Mouse (Mus musculus): ENCODE data around the gene Fbxl5. TPM values are rescaled to one million over a fixed set of nuclear protein-coding genes. Genes with fewer than 3 reads are reported as not detected.

Gene Fbxl5
- total and polyA plus RNA-seq, 3 experiments = 20.1 to 39.0 (median 32.6) TPM

DNA sequence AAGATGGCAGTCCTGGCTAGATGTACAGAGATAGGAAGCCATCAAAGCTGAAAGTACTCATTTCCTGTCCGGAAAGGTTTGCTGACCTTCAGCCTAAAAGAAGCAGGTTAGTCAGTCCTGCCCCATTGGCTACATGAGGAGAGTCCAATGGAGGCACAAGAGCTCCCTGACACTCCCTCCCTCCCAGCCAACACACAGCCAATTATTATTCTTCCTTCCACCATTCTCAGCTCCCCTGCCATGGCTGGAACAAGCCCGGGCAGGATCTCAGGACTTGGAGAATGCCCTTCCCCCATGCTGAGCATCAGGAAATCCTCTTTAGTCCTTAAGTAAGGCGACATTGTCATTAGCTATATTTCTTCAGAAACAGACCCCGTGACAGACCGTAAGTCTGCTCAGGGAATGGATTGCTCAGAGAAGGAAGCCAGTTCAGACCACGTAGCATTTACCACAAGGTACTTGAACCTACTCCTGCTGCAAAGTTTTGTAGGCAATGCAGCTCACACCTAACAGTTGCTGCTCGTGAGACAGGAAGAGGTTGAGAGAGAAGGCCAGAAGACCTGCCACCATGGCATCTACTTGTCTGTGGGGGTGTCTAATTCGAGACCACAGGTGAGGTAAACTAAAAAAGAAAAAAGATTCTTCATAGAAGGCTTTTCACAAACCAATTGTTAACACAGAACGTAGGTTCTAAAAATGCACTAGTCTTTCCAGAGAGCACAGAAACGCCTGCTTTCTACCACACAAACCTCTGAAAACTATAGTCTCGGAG lies 31.8 kb upstream of the Fbxl5 start:
- H3K79me2 ChIP-seq (replicated peaks; ENCODE audit: control insufficient read depth, insufficient read depth, low read length) = no peaks in the 10 kb centered on the region
- 60% methylated on average over 11 of the region's 11 CpGs for WGBS
- peaks cover 8% of the 10 kb centered on the region for H3K4me1 ChIP-seq (ENCODE audit: control insufficient read depth, insufficient read depth, low read length)
- DNase-seq = no peak
- H3K27me3 ChIP-seq (ENCODE audit: control insufficient read depth, insufficient read depth, low read length) = no peaks in the 10 kb centered on the region
- H3K9ac ChIP-seq (ENCODE audit: low read depth, low read length) = no peak overlapping the region
- no peak overlapping the region for H3K4me3 ChIP-seq
- TF ChIP-seq CTCF (IDR thresholded peaks at IDR 0.05) (no peak), POLR2A (IDR thresholded peaks at IDR 0.05; ENCODE audit: insufficient read depth, low read depth, low read length) (no peak), EP300 (IDR thresholded peaks at IDR 0.05; ENCODE audit: insufficient read depth, low read depth, low read length) (no peak)
- intact Hi-C loops (cut with DNase I) = no loop called here
- peaks cover 14% of the 10 kb centered on the region for H3K36me3 ChIP-seq (ENCODE audit: control insufficient read depth, insufficient read depth, low read length)
- peak overlapping the region; percentile 69 for H3K27ac ChIP-seq

DNA sequence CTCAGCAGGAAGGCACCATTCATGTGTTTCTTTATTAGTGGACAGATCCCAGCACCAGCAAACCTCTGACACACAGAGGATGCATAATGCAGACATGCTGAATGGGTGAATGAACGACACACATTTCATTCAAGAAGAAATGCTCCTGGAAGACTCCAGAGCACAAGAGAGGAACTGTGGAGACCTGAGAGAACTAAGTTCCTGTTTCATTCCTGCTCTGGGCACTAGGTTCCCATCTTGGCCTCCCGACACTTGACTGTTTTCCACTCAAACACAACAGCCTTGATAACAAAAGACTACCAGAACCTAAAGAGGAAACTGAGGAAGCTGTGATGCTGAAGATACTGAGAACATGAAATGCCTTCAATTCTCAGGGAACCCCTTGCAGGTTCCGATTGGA lies 26.8 kb upstream of the Fbxl5 start:
- DNase-seq = no peak
- H3K27ac ChIP-seq = no peak overlapping the region
- WGBS = 82% methylated on average over 3 of the region's 3 CpGs
- no peak overlapping the region for H3K4me3 ChIP-seq
- H3K4me1 ChIP-seq (ENCODE audit: control insufficient read depth, insufficient read depth, low read length) = peaks cover 12% of the 10 kb centered on the region
- intact Hi-C loops (cut with DNase I) = no loop called here
- no peak overlapping the region for H3K9ac ChIP-seq (ENCODE audit: low read depth, low read length)
- H3K27me3 ChIP-seq (ENCODE audit: control insufficient read depth, insufficient read depth, low read length) = no peaks in the 10 kb centered on the region
- H3K79me2 ChIP-seq (replicated peaks; ENCODE audit: control insufficient read depth, insufficient read depth, low read length) = no peaks in the 10 kb centered on the region
- no peaks in the 10 kb centered on the region; the same call in 1 of the 2 replicates for H3K36me3 ChIP-seq (ENCODE audit: control insufficient read depth, insufficient read depth, low read length)
- TF ChIP-seq POLR2A (IDR thresholded peaks at IDR 0.05; ENCODE audit: insufficient read depth, low read depth, low read length) = no peak
- TF ChIP-seq EP300 (IDR thresholded peaks at IDR 0.05; ENCODE audit: insufficient read depth, low read depth, low read length) = no peak
- TF ChIP-seq CTCF (IDR thresholded peaks at IDR 0.05) = no peak

DNA sequence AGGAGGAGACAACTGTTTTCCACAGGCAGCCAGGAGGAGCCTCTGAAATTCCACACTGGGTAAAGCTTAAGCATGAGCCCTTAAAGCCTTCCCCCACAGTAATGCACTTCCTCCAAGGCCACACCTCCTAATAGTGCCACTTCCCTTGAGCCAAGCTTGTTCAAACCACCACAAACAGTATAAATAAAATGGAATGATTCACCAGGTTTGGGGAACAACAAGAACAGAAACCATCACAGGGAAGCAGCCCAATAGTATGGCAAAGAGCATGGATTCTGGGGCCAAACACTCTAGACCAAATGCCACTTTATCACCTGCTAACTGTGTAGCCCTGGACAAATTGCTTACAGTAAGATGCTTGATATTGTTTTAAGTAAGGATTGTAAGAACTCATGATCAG lies 26.1 kb upstream of the Fbxl5 start:
- TF ChIP-seq POLR2A (IDR thresholded peaks at IDR 0.05; ENCODE audit: insufficient read depth, low read depth, low read length) (no peak), CTCF (IDR thresholded peaks at IDR 0.05) (no peak), EP300 (IDR thresholded peaks at IDR 0.05; ENCODE audit: insufficient read depth, low read depth, low read length) (no peak)
- Histone ChIP-seq H3K9ac (ENCODE audit: low read depth, low read length) (no peak overlapping the region), H3K4me3 (no peak overlapping the region), H3K79me2 (replicated peaks; ENCODE audit: control insufficient read depth, insufficient read depth, low read length) (no peaks in the 10 kb centered on the region), H3K27ac (no peak overlapping the region), H3K27me3 (ENCODE audit: control insufficient read depth, insufficient read depth, low read length) (no peaks in the 10 kb centered on the region), H3K36me3 (ENCODE audit: control insufficient read depth, insufficient read depth, low read length) (no peaks in the 10 kb centered on the region; the same call in 1 of the 2 replicates), H3K4me1 (ENCODE audit: control insufficient read depth, insufficient read depth, low read length) (peaks cover 10% of the 10 kb centered on the region)
- intact Hi-C loops (cut with DNase I) = no loop called here
- no peak for DNase-seq

DNA sequence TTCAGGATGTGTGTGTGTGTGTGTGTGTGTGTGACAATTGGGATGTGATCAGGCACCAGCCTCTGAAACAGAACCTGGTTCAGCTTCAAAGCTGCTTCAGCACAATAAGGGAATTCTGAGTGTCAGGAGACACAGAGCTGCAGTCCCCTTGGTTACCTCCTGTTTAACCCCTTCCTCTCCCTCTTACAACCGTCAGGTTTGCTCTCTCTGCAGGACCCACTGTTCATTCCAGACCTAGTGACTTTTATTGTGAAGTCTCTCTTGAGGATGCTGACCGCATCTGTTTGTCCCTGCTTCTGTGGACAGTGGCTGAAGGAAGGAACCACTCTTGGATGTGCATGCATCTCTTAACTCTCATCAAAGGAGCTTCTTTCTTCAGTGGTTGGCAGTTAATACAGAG lies 24.8 kb upstream of the Fbxl5 start:
- TF ChIP-seq POLR2A (IDR thresholded peaks at IDR 0.05; ENCODE audit: insufficient read depth, low read depth, low read length) (no peak), EP300 (IDR thresholded peaks at IDR 0.05; ENCODE audit: insufficient read depth, low read depth, low read length) (no peak), CTCF (IDR thresholded peaks at IDR 0.05) (no peak)
- Histone ChIP-seq H3K9ac (ENCODE audit: low read depth, low read length) (no peak overlapping the region), H3K79me2 (replicated peaks; ENCODE audit: control insufficient read depth, insufficient read depth, low read length) (no peaks in the 10 kb centered on the region), H3K36me3 (ENCODE audit: control insufficient read depth, insufficient read depth, low read length) (no peaks in the 10 kb centered on the region; the same call in 1 of the 2 replicates), H3K27ac (peak overlapping the region; percentile 70; the same call in 1 of the 2 replicates), H3K4me1 (ENCODE audit: control insufficient read depth, insufficient read depth, low read length) (peaks cover 12% of the 10 kb centered on the region), H3K4me3 (no peak overlapping the region), H3K27me3 (ENCODE audit: control insufficient read depth, insufficient read depth, low read length) (no peaks in the 10 kb centered on the region)
- WGBS = 13% methylated on average over 2 of the region's 2 CpGs
- intact Hi-C loops (cut with DNase I) = no loop called here
- DNase-seq = no peak

DNA sequence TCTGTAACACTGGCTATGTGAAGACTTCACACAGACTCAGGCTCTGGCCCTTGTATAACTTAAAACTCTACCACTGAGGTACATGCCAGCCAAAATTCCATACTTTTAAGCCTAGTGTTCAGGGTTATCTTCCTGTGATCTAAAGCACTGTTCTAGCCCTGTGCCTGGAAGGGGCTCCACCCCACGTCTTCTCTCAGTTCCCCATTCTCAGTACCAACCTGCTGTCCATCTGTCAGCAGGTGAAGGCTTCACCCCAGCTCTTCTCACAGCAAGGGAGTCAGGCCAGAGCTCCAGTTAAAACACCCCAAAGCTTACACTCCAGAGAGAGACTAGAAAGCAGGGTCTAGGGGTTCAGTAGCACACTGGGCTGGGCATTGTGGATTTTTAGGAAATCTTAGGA lies 24.2 kb upstream of the Fbxl5 start:
- intact Hi-C loops (cut with DNase I) = loop anchor here (2.0 kb wide), 1 partner anchor 19 kb away; no protein-coding TSS in a partner anchor
- no peak overlapping the region for H3K9ac ChIP-seq (ENCODE audit: low read depth, low read length)
- no peaks in the 10 kb centered on the region for H3K27me3 ChIP-seq (ENCODE audit: control insufficient read depth, insufficient read depth, low read length)
- no peaks in the 10 kb centered on the region for H3K79me2 ChIP-seq (replicated peaks; ENCODE audit: control insufficient read depth, insufficient read depth, low read length)
- H3K36me3 ChIP-seq (ENCODE audit: control insufficient read depth, insufficient read depth, low read length) = no peaks in the 10 kb centered on the region; the same call in 1 of the 2 replicates
- TF ChIP-seq POLR2A (IDR thresholded peaks at IDR 0.05; ENCODE audit: insufficient read depth, low read depth, low read length) (no peak), EP300 (IDR thresholded peaks at IDR 0.05; ENCODE audit: insufficient read depth, low read depth, low read length) (no peak), CTCF (IDR thresholded peaks at IDR 0.05) (no peak)
- no peak overlapping the region for H3K4me3 ChIP-seq
- H3K4me1 ChIP-seq (ENCODE audit: control insufficient read depth, insufficient read depth, low read length) = peaks cover 12% of the 10 kb centered on the region
- 35% methylated on average over 1 of the region's 1 CpGs for WGBS
- no peak for DNase-seq
- peak overlapping the region; percentile 70 for H3K27ac ChIP-seq

DNA sequence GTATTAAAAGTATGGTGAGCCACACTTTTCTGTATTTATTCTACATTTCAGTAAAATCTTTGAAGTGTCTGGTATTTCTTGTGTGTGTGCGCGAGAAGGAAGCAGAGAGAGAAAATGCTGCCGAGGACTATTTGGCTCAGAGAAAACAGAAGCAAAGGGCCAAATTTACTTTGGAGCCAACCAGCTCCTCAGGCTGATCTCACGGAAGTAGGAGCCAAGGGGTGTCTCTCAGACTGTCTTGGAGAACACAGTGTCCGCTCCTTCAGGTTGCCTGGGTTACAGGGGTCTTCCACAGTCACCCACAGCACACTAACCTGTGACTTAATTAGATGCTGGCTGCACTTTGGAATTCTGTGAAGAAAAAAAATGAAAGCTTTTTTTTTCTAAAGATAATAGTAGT lies 23.6 kb upstream of the Fbxl5 start:
- WGBS = 42% methylated on average over 5 of the region's 5 CpGs
- intact Hi-C loops (cut with DNase I) = loop anchor here (2.0 kb wide), 1 partner anchor 20 kb away; no protein-coding TSS in a partner anchor
- DNase-seq = no peak

More for the DNA sequence above, 23.6 kb upstream of the Fbxl5 start:
- TF ChIP-seq POLR2A (IDR thresholded peaks at IDR 0.05; ENCODE audit: insufficient read depth, low read depth, low read length) (no peak), EP300 (IDR thresholded peaks at IDR 0.05; ENCODE audit: insufficient read depth, low read depth, low read length) (no peak)
- peaks cover 12% of the 10 kb centered on the region for H3K4me1 ChIP-seq (ENCODE audit: control insufficient read depth, insufficient read depth, low read length)
- peak overlapping the region; percentile 70 for H3K27ac ChIP-seq
- H3K4me3 ChIP-seq = no peak overlapping the region
- H3K36me3 ChIP-seq (ENCODE audit: control insufficient read depth, insufficient read depth, low read length) = no peaks in the 10 kb centered on the region; the same call in 1 of the 2 replicates
- no peaks in the 10 kb centered on the region for H3K27me3 ChIP-seq (ENCODE audit: control insufficient read depth, insufficient read depth, low read length)
- no peaks in the 10 kb centered on the region for H3K79me2 ChIP-seq (replicated peaks; ENCODE audit: control insufficient read depth, insufficient read depth, low read length)
- H3K9ac ChIP-seq (ENCODE audit: low read depth, low read length) = no peak overlapping the region
